Comparison of ENCODE assay signal across 25 mouse cellular contexts in the genomic region with DNA sequence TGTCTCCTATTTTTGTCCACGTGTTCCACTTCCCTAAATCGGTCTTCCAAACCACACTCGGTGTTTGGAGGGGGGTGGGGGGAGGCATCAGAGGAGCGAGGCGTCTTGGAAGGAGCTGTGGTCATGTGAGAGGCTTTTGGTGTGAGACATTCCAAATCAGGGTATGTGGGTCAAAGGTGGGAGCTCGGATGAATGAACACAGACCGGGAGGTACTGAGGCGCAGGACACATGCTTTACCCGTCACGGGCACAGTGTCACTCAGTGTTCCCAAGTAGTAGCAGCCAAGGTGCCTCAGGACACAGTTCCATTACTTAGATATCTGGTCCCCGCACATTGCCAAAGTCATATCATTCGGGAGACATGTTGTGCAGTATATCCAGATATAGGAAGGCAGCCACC. TPM values are rescaled to one million over a fixed set of nuclear protein-coding genes. Genes with fewer than 3 reads are reported as not detected.
DNase-seq lines count a peak whose midpoint lies in the region; ATAC-seq and TF ChIP-seq lines count a peak whose summit lies in the region.
"Had no signal": no experiment of that assay in that cellular context is flagged by ENCODE, and none has a peak within 500 bp of the region (broad histone marks: within the 10 kb centered on the region; RNA-seq: fewer than 3 reads in every experiment).

No protein-coding gene starts in this region.

- in situ Hi-C loops in CH12.LX (cut with MboI; ENCODE audit: low pct_ligation_motif_present, low pct_unique_long_range_greater_than_20kb, low sequenced_read_pairs) = no loop called here

- no peak for TF ChIP-seq EP300 in CH12.LX (IDR thresholded peaks at IDR 0.05; ENCODE audit: low read length)

- TF ChIP-seq CTCF in CH12.LX (conservative IDR thresholded peaks at IDR 0.05 in 1 of 2, IDR thresholded peaks at IDR 0.05 in 1 of 2; ENCODE audit: low read depth in 2 of 2, low read length in 2 of 2) = no peak

- no peak for TF ChIP-seq RAD21 in CH12.LX (IDR thresholded peaks at IDR 0.05; ENCODE audit: low read depth, low read length)

- TF ChIP-seq POLR2A in CH12.LX (IDR thresholded peaks at IDR 0.05; ENCODE audit: low read depth, low read length) = no peak

- ATAC-seq in inflammation-experienced regulatory T-cells, adult 6 months = no peak
- ATAC-seq: forebrain, postnatal 0 days; hindbrain, embryonic 16.5 days; intestine, embryonic 15.5 days; midbrain, embryonic 15.5 days had no signal

- no peaks in the 10 kb centered on the region for H3K9me3 ChIP-seq in CH12.LX (replicated peaks; ENCODE audit: low read length)
- H3K9me3 ChIP-seq: heart, embryonic 10.5 days; heart, embryonic 15.5 days; intestine, embryonic 15.5 days; limb, embryonic 12.5 days; liver, embryonic 13.5 days; midbrain, embryonic 10.5 days; midbrain, embryonic 15.5 days; neural tube, embryonic 15.5 days had no signal

- H3K36me3 ChIP-seq in CH12.LX (replicated peaks in 1 of 2; ENCODE audit: control insufficient read depth in 1 of 2, insufficient read depth in 1 of 2, low read length in 1 of 2) = no peaks in the 10 kb centered on the region
- H3K36me3 ChIP-seq: heart, embryonic 10.5 days; heart, embryonic 15.5 days; intestine, embryonic 15.5 days; limb, embryonic 12.5 days; liver, embryonic 13.5 days; midbrain, embryonic 10.5 days; midbrain, embryonic 15.5 days; neural tube, embryonic 15.5 days had no signal

- dilution Hi-C loops in CH12.LX (cut with MboI; ENCODE audit: extremely low pct_ligation_motif_present, extremely low pct_unique_long_range_greater_than_20kb, low sequenced_read_pairs) = no loop called here

- H3K4me3 ChIP-seq in CH12.LX (replicated peaks in 1 of 3; ENCODE audit: low read depth in 2 of 3, low read length in 2 of 3, poor library complexity in 1 of 3) = no peak overlapping the region
- H3K4me3 ChIP-seq: erythroblast, embryonic 14.5 days; heart, embryonic 10.5 days; heart, embryonic 15.5 days; intestine, embryonic 15.5 days; left cerebral cortex, adult 2 months; limb, embryonic 12.5 days; liver, embryonic 13.5 days; midbrain, embryonic 10.5 days; midbrain, embryonic 15.5 days; neural tube, embryonic 15.5 days had no signal

- H3K9ac ChIP-seq in CH12.LX (ENCODE audit: insufficient read depth, low read depth) = no peak overlapping the region
- H3K9ac ChIP-seq: forebrain, postnatal 0 days; heart, embryonic 15.5 days; intestine, embryonic 15.5 days; limb, embryonic 12.5 days; liver, embryonic 13.5 days; lung, embryonic 14.5 days; midbrain, embryonic 15.5 days; neural tube, embryonic 15.5 days had no signal

- no peak overlapping the region for H3K4me2 ChIP-seq in CH12.LX (ENCODE audit: insufficient read depth, low read depth, poor library complexity, severe bottlenecking)
- H3K4me2 ChIP-seq: heart, embryonic 15.5 days; intestine, embryonic 15.5 days; limb, embryonic 12.5 days; liver, embryonic 13.5 days; lung, embryonic 14.5 days; midbrain, embryonic 15.5 days; neural tube, embryonic 15.5 days had no signal

- no peak overlapping the region for H3K27ac ChIP-seq in CH12.LX (ENCODE audit: insufficient read depth, low read depth)
- H3K27ac ChIP-seq: heart, embryonic 10.5 days; heart, embryonic 15.5 days; intestine, embryonic 15.5 days; left cerebral cortex, adult 2 months; limb, embryonic 12.5 days; liver, embryonic 13.5 days; midbrain, embryonic 10.5 days; midbrain, embryonic 15.5 days; neural tube, embryonic 15.5 days had no signal

- no peaks in the 10 kb centered on the region for H3K27me3 ChIP-seq in CH12.LX (replicated peaks)
- H3K27me3 ChIP-seq: heart, embryonic 15.5 days; intestine, embryonic 15.5 days; liver, embryonic 13.5 days; midbrain, embryonic 15.5 days; neural tube, embryonic 15.5 days had no signal

- DNase-seq in kidney, adult 18-20 months = peak; percentile 61
- DNase-seq in kidney, postnatal 10 days = no peak
- DNase-seq in CH12.LX (ENCODE audit: extremely low read depth) = no peak
- peak; percentile 79 for DNase-seq in kidney, adult 9 months
- peak; percentile 58 to 60 for DNase-seq in kidney, postnatal 25 days
- no peak for DNase-seq in ovary, postnatal 14 days (ENCODE audit: low spot score)
- no peak for DNase-seq in thymus, postnatal 4 days
- DNase-seq: adrenal gland, postnatal 25 days; cerebellum, adult 11-12 months; cerebellum, adult 9-11 months; forebrain, postnatal 0 days; liver, embryonic 13.5 days; lung, embryonic 14.5 days; lung, postnatal 14 days had no signal

- no peaks in the 10 kb centered on the region for H3K79me2 ChIP-seq in CH12.LX (replicated peaks; ENCODE audit: control insufficient read depth, extremely low read depth, insufficient read depth, poor library complexity, severe bottlenecking)

- peaks cover 0 to 5% of the 10 kb centered on the region in 2 experiments; a peak in 3 of 4 replicates for H3K4me1 ChIP-seq in CH12.LX (ENCODE audit: control insufficient read depth in 1 of 2, insufficient read depth in 2 of 2)
- H3K4me1 ChIP-seq: heart, embryonic 15.5 days; intestine, embryonic 15.5 days; limb, embryonic 12.5 days; liver, embryonic 13.5 days; neural tube, embryonic 15.5 days had no signal

TF ChIP-seq in CH12.LX, 34 proteins besides CTCF, POLR2A, EP300 and RAD21:
- TF ChIP-seq MXI1 (IDR thresholded peaks at IDR 0.05; ENCODE audit: low read depth, low read length) (no peak), BHLHE40 (IDR thresholded peaks at IDR 0.05; ENCODE audit: low read depth, low read length) (peak; percentile 20; the same call in 1 of the 2 replicates)

RNA-seq across cellular contexts. Expression of a gene that starts 38.6 kb away (rescaled TPM):
- total RNA-seq in CH12.LX (2012; rRNA removed) (17.2 and 19.1 TPM in 2 replicates), CH12.LX (2014; rRNA removed) (25.9 and 26.4 TPM in 2 replicates)
- 37.5 and 43.1 TPM in 2 replicates for polyA plus RNA-seq in CH12.LX (2012; ENCODE audit: insufficient read length, low read depth)
- 10 to 100 TPM in 1 of 3 experiments, 1 to 10 TPM in 2; 4.1 to 11.4 (median 8.2) TPM for polyA plus RNA-seq in inflammation-experienced regulatory T-cells, adult 6 months (2017; shearing (Covaris generic))

Comparison
In these comparisons a context has a peak if more than half of its experiments do, and no peak if none do; other contexts are left out.
1. DNase-seq: peak in kidney, adult 18-20 months (single experiment), kidney, adult 9 months (single experiment) and kidney, postnatal 25 days (2 of 2); none in kidney, postnatal 10 days (single experiment), CH12.LX (single experiment), ovary, postnatal 14 days (single experiment) and thymus, postnatal 4 days (single experiment).